Comparison of ENCODE assay signal across 8 mouse cellular contexts in the genomic region with DNA sequence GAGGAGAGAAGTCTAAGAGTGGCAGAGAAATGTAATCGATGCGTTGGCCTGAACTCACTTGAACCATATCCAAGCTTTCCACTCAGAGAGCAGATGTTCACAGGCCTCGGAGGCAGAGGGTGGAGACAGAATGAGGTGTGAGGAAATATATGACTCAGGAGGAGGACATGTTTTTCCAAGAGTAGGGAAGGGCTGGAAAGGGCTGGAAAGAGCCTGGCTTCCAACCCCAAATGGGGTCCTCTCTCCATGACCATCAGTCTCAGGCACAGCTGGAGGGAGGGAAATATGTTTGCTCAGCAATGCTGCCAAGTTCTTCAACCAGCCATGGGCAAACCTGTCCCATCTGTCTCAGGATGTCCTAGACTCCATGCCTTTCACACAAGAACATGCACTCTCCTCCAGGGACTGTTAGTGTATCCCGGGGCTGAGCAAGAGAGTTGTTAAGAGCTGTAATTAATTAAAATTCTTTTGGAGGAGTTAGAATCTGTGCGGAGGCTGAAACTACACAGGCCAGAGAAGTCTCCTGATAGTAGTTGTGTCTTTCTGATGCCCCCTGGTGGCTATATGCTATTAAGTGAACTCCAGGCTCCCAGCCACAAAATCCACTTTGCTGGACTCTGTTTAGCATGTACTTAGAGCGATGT. TPM values are rescaled to one million over a fixed set of nuclear protein-coding genes. Genes with fewer than 3 reads are reported as not detected.
A peak's percentile ranks its signal among the peaks of the same experiment; 100 is the strongest.
DNase-seq lines count a peak whose midpoint lies in the region; ATAC-seq lines count a peak whose summit lies in the region.

No protein-coding gene starts in this region.

- no peaks in the 10 kb centered on the region for H3K36me3 ChIP-seq in embryonic facial prominence, embryonic 11.5 days (replicated peaks; ENCODE audit: control insufficient read depth, insufficient read depth, low read depth, low read length)
- H3K36me3 ChIP-seq in intestine, embryonic 16.5 days (ENCODE audit: control insufficient read depth, insufficient read depth, low read length): no peaks in the 10 kb centered on the region

- H3K4me2 ChIP-seq in embryonic facial prominence, embryonic 11.5 days (ENCODE audit: low read depth, low read length): no peak overlapping the region
- H3K4me2 ChIP-seq in intestine, embryonic 16.5 days (ENCODE audit: low read depth, low read length): no peak overlapping the region

- H3K4me3 ChIP-seq in embryonic facial prominence, embryonic 11.5 days (ENCODE audit: low read depth, low read length): no peak overlapping the region
- H3K4me3 ChIP-seq in intestine, embryonic 16.5 days (ENCODE audit: low read length): no peak overlapping the region

- no peak overlapping the region for H3K9ac ChIP-seq in embryonic facial prominence, embryonic 11.5 days (replicated peaks; ENCODE audit: low read length)
- H3K9ac ChIP-seq in intestine, embryonic 16.5 days (ENCODE audit: low read depth, low read length): no peak overlapping the region

- H3K9me3 ChIP-seq in embryonic facial prominence, embryonic 11.5 days (replicated peaks; ENCODE audit: control insufficient read depth, low read length): no peaks in the 10 kb centered on the region
- no peaks in the 10 kb centered on the region for H3K9me3 ChIP-seq in intestine, embryonic 16.5 days (ENCODE audit: control insufficient read depth, low read length)

- H3K4me1 ChIP-seq in embryonic facial prominence, embryonic 11.5 days (ENCODE audit: control insufficient read depth, insufficient read depth, low read length): no peaks in the 10 kb centered on the region
- H3K4me1 ChIP-seq in intestine, embryonic 16.5 days (ENCODE audit: control insufficient read depth, insufficient read depth, low read length): peaks cover 11% of the 10 kb centered on the region; the same call in 1 of the 2 replicates

- peak; percentile 70 for DNase-seq in urinary bladder, postnatal 14 days (ENCODE audit: low spot score)
- no peak for DNase-seq in urinary bladder, postnatal 10 days (ENCODE audit: low spot score)
- DNase-seq in embryonic facial prominence, embryonic 11.5 days (ENCODE audit: low spot score): peak; percentile 91
- peak; percentile 95 for DNase-seq in heart, adult 11 months
- DNase-seq in left cerebral cortex, postnatal 25 days (ENCODE audit: low spot score in 2 of 2): peak; percentile 75 to 86
- DNase-seq in mesoderm, embryonic 11.5 days (ENCODE audit: low read depth, low spot score): peak; percentile 77
- peak; percentile 40 for DNase-seq in right cerebral cortex, postnatal 25 days

- ATAC-seq in embryonic facial prominence, embryonic 11.5 days (replicated peaks; ENCODE audit: insufficient number of reproducible peaks, low FRiP score, low TSS enrichment, low read depth): peak; percentile 72
- peak; percentile 75 for ATAC-seq in intestine, embryonic 16.5 days

- WGBS in embryonic facial prominence, embryonic 11.5 days: 48% methylated on average over 6 of the region's 6 CpGs
- WGBS in intestine, embryonic 16.5 days: 30% methylated on average over 6 of the region's 6 CpGs

- no peaks in the 10 kb centered on the region for H3K27me3 ChIP-seq in embryonic facial prominence, embryonic 11.5 days (ENCODE audit: control insufficient read depth, insufficient read depth, low read length)
- H3K27me3 ChIP-seq in intestine, embryonic 16.5 days (replicated peaks; ENCODE audit: control insufficient read depth, insufficient read depth, low read length): no peaks in the 10 kb centered on the region

- intact Hi-C loops in left cerebral cortex, postnatal 25 days (cut with DNase I): loop anchor here (1.0 to 5.0 kb wide), 3 partner anchors 48 to 119 kb away; a partner anchor contains a TSS

- no peak overlapping the region for H3K27ac ChIP-seq in embryonic facial prominence, embryonic 11.5 days (replicated peaks; ENCODE audit: low read depth, low read length)
- H3K27ac ChIP-seq in intestine, embryonic 16.5 days (ENCODE audit: low read length): peak overlapping the region; percentile 42

RNA-seq across cellular contexts. Expression of a gene that starts 31.4 kb away (rescaled TPM):
- polyA plus RNA-seq in embryonic facial prominence, embryonic 11.5 days (2014; fragmentation: Nextera tagmentation; extraction: Ambion mirVana): 0.15 and 0.20 TPM in 2 replicates
- 0.21 and 0.50 TPM in 2 replicates for polyA plus RNA-seq in intestine, embryonic 16.5 days (2015; fragmentation: Nextera tagmentation; extraction: Ambion mirVana)
- not detected for total RNA-seq in left cerebral cortex, postnatal 25 days (2021)

RNA-seq across cellular contexts. Expression of a gene that starts 48.7 kb away (rescaled TPM):
- polyA plus RNA-seq in embryonic facial prominence, embryonic 11.5 days (2014; fragmentation: Nextera tagmentation; extraction: Ambion mirVana): 99.1 and 99.3 TPM in 2 replicates
- polyA plus RNA-seq in intestine, embryonic 16.5 days (2015; fragmentation: Nextera tagmentation; extraction: Ambion mirVana): 45.3 and 49.5 TPM in 2 replicates
- total RNA-seq in left cerebral cortex, postnatal 25 days (2021): 10 to 100 TPM; 15.5 to 16.0 TPM
